Comparison of ENCODE assay signal across 9 mouse cellular contexts in the genomic region with DNA sequence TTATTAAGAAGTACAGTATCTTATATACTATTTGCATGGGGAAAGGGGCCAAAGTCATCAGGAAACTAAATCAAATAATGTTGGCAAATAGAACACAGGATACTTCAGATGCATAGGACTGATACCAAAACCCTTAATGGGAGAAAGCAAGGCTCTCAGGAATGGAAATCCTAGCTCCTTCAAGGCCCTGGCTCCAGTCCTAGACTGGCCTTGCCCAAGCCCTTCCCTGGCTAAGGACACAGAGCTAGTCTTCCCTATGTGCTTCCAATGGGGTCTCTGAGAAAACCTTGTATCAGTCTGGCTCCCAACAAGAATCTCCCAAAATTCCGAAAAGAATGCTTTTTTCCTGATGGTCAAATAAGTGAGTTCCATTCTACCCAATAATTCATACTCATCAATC.
"Had no signal": no experiment of that assay in that cellular context is flagged by ENCODE, and none has a peak within 500 bp of the region (broad histone marks: within the 10 kb centered on the region; RNA-seq: fewer than 3 reads in every experiment).

No protein-coding gene starts in this region.

- DNase-seq: kidney, adult 18-20 months; kidney, adult 9 months; kidney, postnatal 14 days; kidney, postnatal 4 days; liver; lung, adult 18-20 months; lung, postnatal 10 days; lung, postnatal 36 days; thymus, postnatal 25 days had no signal
